Comparison of ENCODE assay signal across 9 mouse cellular contexts in genomic region chr8:126694370-126694769, GRCm38 (mm10).
DNase-seq lines count a peak whose midpoint lies in the region; ATAC-seq and TF ChIP-seq lines count a peak whose summit lies in the region.
"Had no signal": no experiment of that assay in that cellular context is flagged by ENCODE, and none has a peak within 500 bp of the region (broad histone marks: within the 10 kb centered on the region; RNA-seq: fewer than 3 reads in every experiment).

No protein-coding gene starts in this region.

- DNase-seq in heart, adult 18-20 months: peak; percentile 64 to 71
- peak; percentile 89 for DNase-seq in brain, adult 2 months (ENCODE audit: low read depth, low spot score)
- DNase-seq in lung, postnatal 0 days (ENCODE audit: low spot score): peak; percentile 58
- no peak for DNase-seq in adrenal gland, postnatal 14 days
- DNase-seq in liver: no peak

- no peaks in the 10 kb centered on the region for H3K27me3 ChIP-seq in heart, embryonic 11.5 days (ENCODE audit: control insufficient read depth, insufficient read depth, low read length)
- no peaks in the 10 kb centered on the region for H3K27me3 ChIP-seq in heart, embryonic 16.5 days (ENCODE audit: control insufficient read depth, insufficient read depth, low read length)
- H3K27me3 ChIP-seq in lung, postnatal 0 days (replicated peaks; ENCODE audit: insufficient read depth, low read length): no peaks in the 10 kb centered on the region
- H3K27me3 ChIP-seq in liver, embryonic 12.5 days (replicated peaks): no peaks in the 10 kb centered on the region
- H3K27me3 ChIP-seq: CH12.LX had no signal

- no peak for ATAC-seq in heart, embryonic 11.5 days (replicated peaks; ENCODE audit: insufficient number of reproducible peaks, low FRiP score, low TSS enrichment)
- no peak for ATAC-seq in heart, embryonic 16.5 days (replicated peaks; ENCODE audit: extremely low read depth, insufficient read depth, low FRiP score)
- no peak for ATAC-seq in lung, postnatal 0 days
- no peak for ATAC-seq in liver, embryonic 12.5 days

- H3K27ac ChIP-seq in heart, embryonic 11.5 days (ENCODE audit: low read depth, low read length): no peak overlapping the region
- peak overlapping the region; percentile 37; the same call in 1 of the 2 replicates for H3K27ac ChIP-seq in heart, embryonic 16.5 days (ENCODE audit: low read length)
- H3K27ac ChIP-seq in lung, postnatal 0 days (ENCODE audit: low read length): peak overlapping the region; percentile 62; the same call in 1 of the 2 replicates
- H3K27ac ChIP-seq in liver, embryonic 12.5 days: no peak overlapping the region

- H3K4me1 ChIP-seq in heart, embryonic 11.5 days (ENCODE audit: control insufficient read depth, insufficient read depth, low read length): peaks cover 7% of the 10 kb centered on the region
- H3K4me1 ChIP-seq in heart, embryonic 16.5 days (ENCODE audit: control insufficient read depth, insufficient read depth, low read length): peaks cover 20% of the 10 kb centered on the region
- peaks cover 14% of the 10 kb centered on the region; the same call in 1 of the 2 replicates for H3K4me1 ChIP-seq in lung, postnatal 0 days (ENCODE audit: insufficient read depth, low read depth, low read length)
- H3K4me1 ChIP-seq in liver, embryonic 12.5 days: peaks cover 14% of the 10 kb centered on the region

- no peak overlapping the region for H3K4me2 ChIP-seq in heart, embryonic 11.5 days
- H3K4me2 ChIP-seq in heart, embryonic 16.5 days (ENCODE audit: low read depth, low read length): no peak overlapping the region
- no peak overlapping the region for H3K4me2 ChIP-seq in lung, postnatal 0 days (replicated peaks; ENCODE audit: low read depth, low read length)
- no peak overlapping the region for H3K4me2 ChIP-seq in liver, embryonic 12.5 days

- no peaks in the 10 kb centered on the region for H3K36me3 ChIP-seq in heart, embryonic 11.5 days (ENCODE audit: control insufficient read depth, insufficient read depth, low read length)
- H3K36me3 ChIP-seq in heart, embryonic 16.5 days (ENCODE audit: control insufficient read depth, insufficient read depth): no peaks in the 10 kb centered on the region
- H3K36me3 ChIP-seq in lung, postnatal 0 days (ENCODE audit: insufficient read depth, low read length): no peaks in the 10 kb centered on the region
- H3K36me3 ChIP-seq in liver, embryonic 12.5 days: no peaks in the 10 kb centered on the region

- H3K9me3 ChIP-seq in heart, embryonic 11.5 days (replicated peaks; ENCODE audit: control insufficient read depth, low read length): no peaks in the 10 kb centered on the region
- H3K9me3 ChIP-seq in heart, embryonic 16.5 days (replicated peaks; ENCODE audit: control insufficient read depth, low read length): no peaks in the 10 kb centered on the region
- no peaks in the 10 kb centered on the region for H3K9me3 ChIP-seq in lung, postnatal 0 days (ENCODE audit: low read length)
- H3K9me3 ChIP-seq in liver, embryonic 12.5 days (replicated peaks): no peaks in the 10 kb centered on the region

- 78% methylated on average over 7 of the region's 7 CpGs for WGBS in heart, embryonic 11.5 days (ENCODE audit: insufficient replicate concordance)
- WGBS in heart, embryonic 16.5 days: 65% methylated on average over 7 of the region's 7 CpGs
- WGBS in lung, postnatal 0 days: 28% methylated on average over 7 of the region's 7 CpGs
- WGBS in liver, embryonic 12.5 days (ENCODE audit: insufficient replicate concordance): 64% methylated on average over 7 of the region's 7 CpGs

- no peak overlapping the region for H3K4me3 ChIP-seq in heart, embryonic 11.5 days (ENCODE audit: low read depth, low read length)
- no peak overlapping the region for H3K4me3 ChIP-seq in heart, embryonic 16.5 days (ENCODE audit: low read length)
- H3K4me3 ChIP-seq in lung, postnatal 0 days (ENCODE audit: low read depth, low read length): no peak overlapping the region
- H3K4me3 ChIP-seq in liver, embryonic 12.5 days: no peak overlapping the region

- TF ChIP-seq CTCF in lung, postnatal 0 days (IDR thresholded peaks at IDR 0.05): no peak

- H3K9ac ChIP-seq in heart, embryonic 11.5 days (ENCODE audit: low read depth, low read length): no peak overlapping the region
- H3K9ac ChIP-seq in heart, embryonic 16.5 days (ENCODE audit: low read length): no peak overlapping the region
- no peak overlapping the region for H3K9ac ChIP-seq in lung, postnatal 0 days (replicated peaks; ENCODE audit: low read depth)
- H3K9ac ChIP-seq in liver, embryonic 12.5 days: no peak overlapping the region

- TF ChIP-seq EP300 in lung, postnatal 0 days (IDR thresholded peaks at IDR 0.05): no peak

Comparison
In these comparisons a context has a peak if more than half of its experiments do, and no peak if none do; other contexts are left out.
1. H3K27ac ChIP-seq: peak in heart, embryonic 16.5 days (single experiment) and lung, postnatal 0 days (single experiment); none in heart, embryonic 11.5 days (single experiment) and liver, embryonic 12.5 days (single experiment).
2. DNase-seq: peak in heart, adult 18-20 months (2 of 2), brain, adult 2 months (single experiment) and lung, postnatal 0 days (single experiment); none in adrenal gland, postnatal 14 days (single experiment) and liver (single experiment).